Mouse (Mus musculus) 3T3-L1 (cell line): Measurements from ENCODE around the gene Slc35b1.
A peak's percentile ranks its signal among the peaks of the same experiment; 100 is the strongest.

Source experiments
- DNase-seq: peaks from one replicate; pipeline ENCODE4 v3.0.0-alpha.2; 2015; ENCODE audit warnings: low read depth, low spot score

The Slc35b1 gene

GRCm38 (mm10) chr11:95384319-95384972 lies at the start of gene Slc35b1:
Gene Slc35b1 (plus strand): TSS chr11:95384692.
- peak; percentile 99 for DNase-seq

- DNase-seq: peak; percentile 94
Measured at GRCm38 (mm10) chr11:95336568-95337128, 47.8 kb upstream of the Slc35b1 start, which contains the start of gene Fam117a. Gene Fam117a (plus strand): TSS chr11:95337018.

GRCm38 (mm10) chr11:95337129-95337813 lies 47.2 kb upstream of the Slc35b1 start:
- peak; percentile 36 for DNase-seq

- no peak for DNase-seq
Measured at GRCm38 (mm10) chr11:95337846-95338342, 46.6 kb upstream of the Slc35b1 start.

- no peak for DNase-seq
Measured at GRCm38 (mm10) chr11:95339471-95340021, 44.9 kb upstream of the Slc35b1 start.

- no peak for DNase-seq
Measured at GRCm38 (mm10) chr11:95340259-95340658, 44.2 kb upstream of the Slc35b1 start.

- DNase-seq: no peak
Measured at GRCm38 (mm10) chr11:95340664-95341063, 43.8 kb upstream of the Slc35b1 start.

- peak; percentile 24 for DNase-seq
Measured at GRCm38 (mm10) chr11:95343180-95343579, 41.3 kb upstream of the Slc35b1 start.

- DNase-seq: no peak
Measured at GRCm38 (mm10) chr11:95344181-95344580, 40.3 kb upstream of the Slc35b1 start.

GRCm38 (mm10) chr11:95350289-95350688 lies 34.2 kb upstream of the Slc35b1 start:
- DNase-seq: peak; percentile 19

GRCm38 (mm10) chr11:95350960-95351359 lies 33.5 kb upstream of the Slc35b1 start:
- DNase-seq: no peak

- no peak for DNase-seq
Measured at GRCm38 (mm10) chr11:95352686-95353085, 31.8 kb upstream of the Slc35b1 start.

GRCm38 (mm10) chr11:95353226-95353625 lies 31.3 kb upstream of the Slc35b1 start:
- no peak for DNase-seq

- DNase-seq: no peak
Measured at GRCm38 (mm10) chr11:95354228-95354944, 30.1 kb upstream of the Slc35b1 start.

- DNase-seq: no peak
Measured at GRCm38 (mm10) chr11:95354945-95355660, 29.4 kb upstream of the Slc35b1 start.

GRCm38 (mm10) chr11:95355661-95356011 lies 28.9 kb upstream of the Slc35b1 start:
- no peak for DNase-seq

- DNase-seq: no peak
Measured at GRCm38 (mm10) chr11:95356039-95356438, 28.5 kb upstream of the Slc35b1 start.

GRCm38 (mm10) chr11:95356469-95357273 lies 27.8 kb upstream of the Slc35b1 start:
- DNase-seq: no peak

GRCm38 (mm10) chr11:95358263-95358662 lies 26.2 kb upstream of the Slc35b1 start:
- no peak for DNase-seq

- DNase-seq: no peak
Measured at GRCm38 (mm10) chr11:95364388-95364787, 20.1 kb upstream of the Slc35b1 start.
